Mouse (Mus musculus) heart, adult 10 weeks (tissue): ENCODE results near the gene Brd3. TPM values are rescaled to one million over a fixed set of nuclear protein-coding genes. Genes with fewer than 3 reads are reported as not detected.

ENCODE experiments used
- polyA plus RNA-seq: library from polyadenylated mRNA; stranded (reverse); fragments of 350-450 nt; fragmentation: Illumina TruSeq; extraction: RNeasy Lipid Tissue Mini Kit (QIAGEN cat#74804); gene quantifications from one replicate; pipeline ENCODE4 v1.2.3, GENCODE M21; 2014; ENCODE audit warnings: low read depth, low replicate concordance

Gene Brd3
- polyA plus RNA-seq, result 15.7 TPM

DNA sequence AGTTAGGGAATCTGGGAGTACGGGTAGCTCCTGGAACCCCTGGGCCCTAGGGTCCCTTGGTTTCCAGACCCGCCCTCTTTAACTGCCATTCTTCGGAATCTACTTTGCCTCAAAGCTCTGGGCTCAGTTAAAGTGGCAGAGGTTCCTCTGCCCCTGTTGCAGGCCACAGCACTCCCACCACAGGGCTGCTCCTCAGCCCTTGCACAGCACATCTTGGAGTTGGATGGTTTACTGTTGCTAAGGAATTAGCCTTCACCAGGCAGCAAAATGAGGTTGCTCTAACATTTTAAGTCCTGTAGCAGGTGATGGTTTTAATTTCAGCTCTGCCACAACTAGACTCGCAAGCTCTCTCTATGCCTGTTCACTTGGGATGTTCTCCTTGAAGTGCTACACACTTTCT is at the start of gene Brd3:
Gene Brd3, minus strand, starts transcription at position 101 of the 400 bp plus-strand sequence.

GRCm38 (mm10) chr2:27514639-27515328 is 7.3 kb upstream of the Brd3 start, which contains the start of gene Wdr5:
Gene Wdr5, plus strand, starts transcription at chr2:27515157.

GRCm38 (mm10) chr2:27441767-27442707 is 65.4 kb downstream of the Brd3 start, which contains the start of gene Brd3os:
Gene Brd3os, plus strand, starts transcription at chr2:27442324.

GRCm38 (mm10) chr2:27426855-27427457 is 80.5 kb downstream of the Brd3 start, which contains the start of gene Vav2:
Gene Vav2, minus strand, starts transcription at chr2:27427033.

Other genes starting within 250 kb of the Brd3 start
- gene Vav2, start 80.6 kb downstream of the Brd3 start, polyA plus RNA-seq, result 10.7 TPM
- gene Brd3os, start 65.3 kb downstream of the Brd3 start, polyA plus RNA-seq, result 2.5 TPM
- gene Wdr5, start 7.5 kb upstream of the Brd3 start, polyA plus RNA-seq, result 27.3 TPM
- 38.7 TPM for gene Rxra, start 168.8 kb upstream of the Brd3 start, polyA plus RNA-seq